Mouse (Mus musculus) B cell, adult 2 months (primary cell): ENCODE data around the gene Pdcl2.
A peak's percentile ranks its signal among the peaks of the same experiment; 100 is the strongest.

Experiments
- DNase-seq, 2 experiments: peaks; one replicate each; pipeline ENCODE4 v3.0.0; 2022

The Pdcl2 gene

DNA sequence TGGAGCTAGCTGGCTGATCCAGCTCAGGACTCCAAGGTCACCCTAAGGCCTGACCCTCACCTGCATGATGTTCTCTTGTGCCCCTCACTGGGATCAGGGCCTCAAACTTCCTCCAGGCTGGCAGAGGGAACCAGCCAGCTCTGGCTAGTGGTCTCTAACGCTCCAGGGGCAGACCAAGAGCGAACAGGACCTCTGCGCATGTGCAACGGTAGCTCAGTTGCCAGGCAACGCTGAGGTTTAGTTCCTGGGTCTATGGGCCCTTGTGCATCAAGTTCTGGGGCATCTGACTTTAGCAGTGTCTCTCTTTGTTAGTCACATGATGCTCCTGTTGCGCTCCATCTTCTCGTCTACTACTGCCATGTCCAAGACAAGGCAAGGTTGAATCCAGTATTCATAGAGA, at the start of gene Pdcl2:
Gene Pdcl2 (minus strand): TSS at position 204 of the 400 bp plus-strand sequence.
- no peak for DNase-seq

DNA sequence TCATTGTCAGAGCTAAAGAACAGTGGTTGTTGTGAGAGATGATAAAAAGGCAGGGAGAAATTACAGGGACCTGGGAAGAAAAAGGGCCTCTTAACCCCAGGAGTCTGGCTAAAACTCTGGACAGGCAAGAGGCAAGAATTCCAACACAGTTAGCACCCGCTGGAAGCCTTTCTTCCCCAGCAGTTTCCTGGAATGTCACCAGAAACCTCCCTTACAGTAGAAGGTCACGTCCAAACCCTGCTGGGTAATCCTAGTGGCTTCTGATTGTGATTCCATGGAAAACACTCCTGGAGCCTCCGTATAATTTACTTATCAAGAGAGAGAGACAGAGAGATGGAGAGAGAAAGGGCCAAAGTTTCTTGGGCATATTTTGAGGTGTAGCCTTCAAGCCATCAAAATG, 48.3 kb upstream of the Pdcl2 start:
- no peak for DNase-seq

DNA sequence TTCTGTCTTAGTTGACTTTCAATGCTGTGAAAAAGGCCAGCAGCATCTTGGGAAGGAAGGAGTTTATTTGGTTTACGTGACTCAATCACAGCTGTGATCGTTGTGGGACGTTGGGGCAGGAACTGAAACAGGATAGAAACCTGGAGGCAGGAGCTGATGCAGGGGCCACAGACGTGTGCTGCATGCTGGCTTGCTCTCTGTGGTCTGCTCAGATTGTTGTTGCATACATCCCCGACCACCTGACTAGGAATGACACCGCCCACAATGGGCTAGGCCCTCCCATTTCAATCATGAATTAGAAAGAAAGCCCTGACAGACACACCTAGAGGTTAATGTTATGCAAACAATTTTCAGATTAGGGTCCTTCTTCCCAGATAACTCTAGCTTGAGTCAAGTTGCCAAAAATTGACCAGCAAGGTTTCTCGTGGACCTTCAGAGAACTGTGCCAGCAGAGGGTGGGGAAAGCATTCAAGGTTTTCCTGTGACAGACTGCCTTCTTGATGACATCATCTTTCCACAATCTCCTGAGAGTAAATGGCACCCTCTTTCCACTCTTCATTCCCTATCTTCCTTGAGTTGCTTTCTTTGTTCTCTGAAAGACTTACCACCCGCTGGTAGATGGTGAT, 38.4 kb upstream of the Pdcl2 start:
- no peak for DNase-seq

DNA sequence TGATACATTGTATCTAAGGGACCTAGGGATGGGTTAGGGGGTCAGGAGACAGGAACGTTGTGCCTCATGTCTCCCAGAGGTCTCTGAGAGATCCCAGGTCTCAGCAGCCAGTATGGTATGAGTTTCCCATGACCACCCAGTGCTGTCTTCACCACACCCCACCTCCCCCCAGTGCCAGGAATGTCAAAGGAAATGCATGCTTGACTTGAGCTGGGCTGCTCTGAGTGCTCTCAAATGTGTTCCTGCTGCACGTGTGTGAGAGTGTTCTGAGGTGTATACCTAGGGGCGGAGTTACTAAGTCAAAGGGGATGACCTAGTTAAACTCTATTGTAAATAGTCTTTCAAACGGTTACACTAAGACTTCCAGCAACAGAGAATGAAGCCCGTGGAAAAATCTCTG, 34.5 kb upstream of the Pdcl2 start:
- DNase-seq: no peak

DNA sequence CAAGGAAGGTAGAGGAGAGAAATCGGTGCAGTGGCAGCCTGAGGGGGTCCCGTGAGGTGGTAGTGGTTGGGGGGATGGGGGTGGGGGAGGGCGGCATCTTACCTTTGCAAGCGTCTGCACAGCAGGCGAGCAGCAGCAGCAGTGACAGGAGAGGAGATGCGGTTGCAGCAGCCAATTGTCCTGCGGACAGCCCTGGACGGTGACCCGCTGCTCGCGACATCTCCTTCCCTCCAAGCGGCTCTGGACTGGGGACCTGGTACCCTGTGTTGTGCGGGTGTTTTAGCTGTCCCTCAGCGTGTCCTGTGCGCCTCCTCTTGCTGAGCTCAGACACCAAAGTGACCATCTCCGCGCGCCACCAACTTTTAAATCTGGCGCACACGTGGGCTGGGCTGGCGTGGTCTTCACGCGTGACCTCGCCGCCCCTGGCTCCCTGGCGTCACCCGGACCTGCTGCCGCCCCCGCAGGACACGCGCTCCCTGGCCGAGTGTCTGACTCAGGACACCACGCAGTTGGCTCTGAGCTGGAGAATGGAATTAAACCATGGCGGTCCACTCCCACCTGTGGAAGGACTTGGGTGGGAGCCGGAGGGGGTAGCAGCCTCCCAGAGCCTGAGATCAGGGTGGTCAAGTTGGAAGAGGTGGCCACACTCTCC, 32.6 kb upstream of the Pdcl2 start, which contains the start of gene Nmu:
Gene Nmu (minus strand): TSS at position 336 of the 652 bp plus-strand sequence.
- no peak for DNase-seq

DNA sequence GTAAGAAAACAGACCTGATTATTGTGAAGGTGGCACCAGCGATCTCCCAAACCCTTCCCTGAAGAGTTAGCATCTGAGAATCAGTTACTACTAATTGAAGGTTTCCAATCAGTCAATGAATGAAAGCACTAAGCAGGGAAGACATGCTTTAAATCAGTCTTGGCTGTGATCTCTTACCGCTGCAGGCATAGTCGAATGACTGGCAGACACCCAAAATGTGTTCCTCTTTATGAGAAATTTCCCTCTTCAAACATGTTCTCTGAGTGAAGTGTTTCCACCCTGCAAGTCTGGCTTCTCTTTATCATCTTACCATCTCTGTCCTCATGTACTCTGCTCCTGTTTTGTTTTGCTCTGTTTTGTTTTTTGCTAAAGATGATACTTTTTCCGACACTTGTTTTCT, 29.8 kb upstream of the Pdcl2 start:
- no peak for DNase-seq

DNA sequence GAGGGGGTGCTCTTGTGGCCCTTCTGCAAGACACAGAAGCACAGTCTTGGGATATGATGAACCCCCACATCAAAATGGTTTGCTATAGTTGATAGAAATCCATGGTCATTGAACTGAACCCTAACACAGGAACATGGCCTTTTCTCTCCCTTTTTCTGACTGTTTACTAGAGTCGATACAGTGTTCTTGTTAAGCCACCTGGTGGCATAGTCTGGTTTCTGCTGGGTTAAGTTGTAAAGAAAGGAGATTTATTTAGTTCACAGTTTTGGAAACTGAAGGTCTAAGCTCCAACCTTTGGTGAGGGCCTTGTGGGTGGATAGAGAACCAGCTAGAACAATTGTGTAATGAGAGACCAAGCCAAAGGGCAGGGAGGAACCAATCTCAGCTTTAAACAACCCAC, 29.1 kb upstream of the Pdcl2 start:
- no peak for DNase-seq

DNA sequence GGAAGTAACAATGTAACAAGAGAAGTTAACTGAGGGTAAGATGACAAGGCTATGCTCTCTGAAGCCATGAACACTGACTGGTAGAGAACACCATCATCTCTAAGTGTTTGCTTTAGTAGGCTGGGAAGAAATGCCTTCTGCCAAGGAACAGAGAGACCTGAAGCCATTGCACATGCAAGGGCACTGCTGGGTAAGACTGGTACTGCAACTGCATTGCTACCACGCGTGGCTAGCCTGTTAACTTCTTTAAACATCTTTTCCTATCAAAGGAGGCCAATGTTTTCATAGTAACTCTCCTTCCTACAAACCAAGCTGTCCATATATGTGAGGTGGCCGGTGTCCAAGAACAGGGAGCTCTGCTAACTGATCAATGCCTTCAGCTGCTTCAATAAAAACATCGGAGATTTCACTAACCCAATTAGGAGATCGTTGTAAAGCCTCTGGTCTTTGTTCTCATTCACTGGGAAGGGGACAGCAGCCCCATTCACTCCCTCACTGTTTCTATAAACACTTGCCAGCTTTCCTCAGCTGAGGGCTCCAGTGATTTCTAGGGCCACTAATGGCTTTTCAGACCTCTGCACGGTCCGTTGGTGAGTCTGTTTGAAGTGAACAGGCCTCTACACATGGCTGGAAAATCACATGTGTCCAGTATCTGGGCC, 21.1 kb upstream of the Pdcl2 start:
- DNase-seq: no peak

DNA sequence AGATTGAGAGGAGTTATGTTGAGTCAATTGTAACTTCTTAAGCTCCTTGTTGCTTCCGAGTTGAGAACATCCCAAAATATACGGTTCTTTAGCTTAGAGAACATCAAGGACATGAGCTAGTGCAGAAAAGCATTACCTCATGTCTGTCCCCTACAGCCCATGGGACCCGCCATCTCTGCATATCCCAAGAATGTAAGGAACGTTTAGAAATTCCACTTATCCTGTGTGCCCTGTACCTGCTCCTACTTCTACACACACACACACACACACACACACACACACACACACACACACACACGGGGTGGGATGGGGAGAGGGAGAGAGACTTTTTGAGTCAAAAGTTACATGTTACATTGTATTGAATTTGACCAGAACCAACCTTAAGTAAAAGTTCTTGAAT, 20.6 kb upstream of the Pdcl2 start:
- no peak for DNase-seq

DNA sequence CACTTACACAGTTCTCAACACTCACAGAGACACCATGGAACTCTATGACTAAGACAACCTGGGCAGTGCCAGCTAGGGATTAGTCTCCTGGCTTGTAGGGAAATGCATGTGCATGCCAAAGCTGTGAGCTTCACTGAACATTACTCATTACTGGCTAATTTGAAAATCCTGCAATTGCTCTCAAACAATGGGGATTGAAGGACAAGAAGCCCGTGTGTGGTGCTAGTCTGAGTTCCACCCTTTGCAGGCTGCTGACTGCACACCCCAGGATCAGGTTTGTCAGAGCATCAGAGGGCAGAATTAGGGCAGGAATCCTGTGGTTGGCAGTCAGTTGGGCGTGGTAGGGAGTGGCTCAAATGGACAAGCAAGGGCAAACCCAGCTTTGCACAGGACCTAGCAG, 15.2 kb upstream of the Pdcl2 start:
- no peak for DNase-seq

DNA sequence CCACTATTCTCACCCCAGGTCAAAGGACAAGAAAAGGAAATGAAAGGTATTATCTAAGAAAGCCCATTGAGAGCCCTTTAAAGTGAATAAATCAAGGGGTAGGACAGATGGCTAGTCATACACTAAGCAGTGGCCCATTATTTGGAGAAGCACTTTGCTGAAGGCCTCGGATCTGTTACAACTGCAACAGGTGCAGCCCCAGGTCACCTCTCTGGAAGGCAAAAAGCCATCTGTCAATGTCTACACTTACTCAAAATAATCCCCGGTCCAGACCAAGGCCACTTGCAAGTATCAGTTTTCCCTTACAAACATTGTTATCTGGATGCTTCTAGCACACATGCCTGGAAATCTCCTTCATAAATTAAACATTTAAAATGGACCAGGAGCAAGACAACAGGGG, 10.0 kb upstream of the Pdcl2 start:
- no peak for DNase-seq

DNA sequence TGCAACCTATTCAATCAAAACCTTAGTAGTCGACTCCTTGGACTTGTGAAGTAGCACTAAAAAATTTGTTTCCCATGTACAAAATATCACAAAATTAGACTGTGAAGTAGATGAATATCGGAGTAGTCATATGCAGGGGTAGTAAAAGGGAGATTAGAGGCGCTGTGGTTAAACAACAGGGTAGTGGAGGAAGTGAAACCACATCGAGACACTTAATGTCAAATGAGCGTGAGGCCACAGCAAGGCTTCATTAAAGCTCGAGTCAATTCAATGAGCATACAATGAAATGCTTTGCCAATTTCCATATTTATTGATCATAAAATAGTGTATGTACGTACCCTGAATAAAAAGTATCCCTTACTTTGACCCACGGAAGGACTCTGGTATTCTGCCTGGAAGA, 6.1 kb upstream of the Pdcl2 start:
- peak; percentile 19 to 21 for DNase-seq

DNA sequence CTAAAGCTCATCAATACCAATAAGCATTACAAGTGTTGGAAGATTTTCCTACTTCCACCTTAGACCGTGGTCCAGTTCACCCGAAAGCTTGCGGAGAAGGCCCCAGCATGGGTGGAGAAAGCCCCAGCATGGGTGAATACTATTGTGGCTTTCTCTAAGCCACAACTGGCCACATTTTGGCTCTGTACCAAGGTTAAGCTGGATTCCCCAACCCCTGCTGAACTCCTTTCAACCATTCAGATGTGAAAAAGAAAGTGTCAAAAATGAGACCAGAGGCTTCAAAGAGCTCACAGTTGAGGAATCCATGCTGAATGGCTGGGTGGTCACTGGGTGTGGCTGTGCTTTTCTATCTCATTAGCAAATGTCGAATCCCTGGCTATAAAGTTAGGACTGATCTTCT, 2.9 kb upstream of the Pdcl2 start:
- no peak for DNase-seq

DNA sequence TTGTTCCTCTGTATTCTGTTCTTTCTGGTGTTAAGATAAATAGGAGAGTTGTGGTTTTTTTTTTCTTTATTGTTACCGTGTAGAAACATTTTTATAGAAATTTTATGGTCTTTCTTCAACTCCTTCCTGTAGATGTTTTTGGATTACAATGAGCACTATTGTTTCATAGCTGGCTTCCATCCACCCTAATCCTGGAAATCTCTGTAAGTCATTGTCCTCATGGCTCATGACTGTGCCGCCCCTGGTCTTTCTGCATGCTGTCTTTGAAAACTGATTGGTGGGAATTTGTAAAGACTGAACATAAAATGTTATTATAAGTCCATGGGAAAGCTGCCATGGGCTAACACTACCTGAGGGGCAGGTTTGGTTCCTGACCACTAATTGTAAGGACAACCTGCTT, 3.7 kb downstream of the Pdcl2 start:
- DNase-seq: no peak

DNA sequence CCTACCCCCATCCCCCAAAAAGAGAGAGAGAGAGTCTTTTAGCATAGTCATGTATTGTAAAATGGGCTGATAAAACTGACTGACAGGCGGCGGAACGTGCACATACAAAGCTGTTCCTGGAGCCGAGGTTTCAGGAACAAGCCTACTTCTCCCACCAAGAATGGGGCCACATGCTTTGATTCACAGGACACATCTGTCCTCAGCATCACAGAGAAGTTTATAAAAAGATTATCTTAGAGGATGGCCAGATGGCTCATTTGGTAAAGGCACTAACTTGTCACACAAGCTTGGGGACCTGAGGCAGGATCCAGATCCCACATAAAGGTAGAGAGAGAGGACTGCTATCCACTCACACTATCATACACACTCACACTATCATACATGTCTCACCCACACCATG, 5.8 kb downstream of the Pdcl2 start:
- no peak for DNase-seq

DNA sequence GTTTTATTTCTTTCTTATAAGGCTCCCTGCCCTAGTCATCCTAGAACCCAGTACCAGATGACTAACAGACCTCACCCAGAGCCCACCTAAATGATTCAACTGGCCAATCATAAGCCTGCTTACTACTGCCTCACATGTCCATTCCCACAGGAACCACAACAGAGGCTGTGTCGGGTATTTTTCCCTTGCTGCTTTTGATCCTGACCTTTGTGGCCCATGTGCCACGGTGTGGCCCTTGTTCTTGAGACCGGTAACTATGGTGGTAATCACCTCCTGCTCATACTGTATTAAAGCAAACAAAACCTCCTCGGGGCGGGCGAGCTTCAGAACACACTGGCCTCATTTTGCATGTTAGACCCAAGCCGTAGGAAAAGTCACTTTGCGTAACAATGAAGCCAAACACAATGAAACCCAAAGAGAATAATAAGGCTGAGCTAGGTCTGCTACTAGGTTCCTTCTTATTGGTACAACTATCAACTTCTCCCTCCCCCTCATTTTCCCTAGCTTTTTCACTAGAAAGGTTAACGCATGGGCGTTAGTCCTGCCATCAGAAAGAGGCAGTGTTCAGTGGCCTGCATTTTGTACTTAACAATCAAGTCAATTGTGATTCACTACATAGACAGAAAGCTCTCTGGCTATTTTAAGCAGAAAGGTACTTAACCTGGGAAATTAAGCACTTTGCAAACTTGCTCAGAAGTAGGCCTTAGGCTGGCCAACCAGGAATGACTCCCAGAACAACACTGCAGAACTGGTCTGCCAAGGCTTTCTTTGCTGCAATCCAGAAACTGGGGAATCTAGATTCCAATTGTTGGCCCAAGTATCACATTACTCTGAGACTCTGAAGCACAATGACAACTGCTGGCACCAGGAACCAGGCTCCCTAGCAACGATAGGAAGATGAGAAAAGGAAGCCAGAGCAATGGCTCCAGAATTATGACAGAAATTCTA, 9.4 kb downstream of the Pdcl2 start:
- DNase-seq: no peak

DNA sequence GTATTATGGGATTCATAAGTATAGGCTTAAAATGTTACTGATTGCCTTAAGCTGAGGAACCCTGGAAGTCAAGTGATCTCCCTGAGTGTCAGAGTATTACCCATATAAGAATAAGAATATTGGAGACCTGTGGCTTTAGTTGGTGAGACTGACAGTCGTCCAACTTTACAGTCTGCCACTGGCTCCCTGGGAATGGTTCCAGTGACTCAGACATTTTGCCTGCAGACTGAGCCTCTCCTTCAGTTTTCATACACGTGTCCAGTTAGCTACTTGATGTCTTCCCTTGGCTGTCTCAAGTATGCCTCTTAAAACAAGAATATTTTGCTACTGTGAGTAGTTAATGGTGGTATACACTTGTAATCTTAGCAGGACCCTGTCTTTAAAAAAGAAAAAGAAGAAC, 22.8 kb downstream of the Pdcl2 start:
- no peak for DNase-seq

DNA sequence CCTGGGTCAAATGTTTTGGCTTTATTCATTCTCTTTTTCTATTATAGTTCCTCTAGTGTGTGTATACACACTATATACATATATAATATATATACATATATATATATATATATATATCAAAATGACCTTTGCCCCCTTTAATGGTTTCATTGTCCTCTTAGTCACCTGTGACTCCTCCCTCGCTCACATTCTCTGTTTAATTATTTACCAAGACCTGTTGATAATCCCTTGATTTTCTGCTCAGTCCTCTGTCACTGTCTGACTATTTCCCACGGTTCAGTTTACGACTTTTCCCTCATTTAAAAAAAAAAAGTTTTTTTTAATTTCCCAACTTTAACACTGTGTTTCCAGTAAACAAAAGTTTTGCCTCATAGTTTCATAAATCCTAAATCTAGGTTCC, 24.7 kb downstream of the Pdcl2 start:
- no peak for DNase-seq

DNA sequence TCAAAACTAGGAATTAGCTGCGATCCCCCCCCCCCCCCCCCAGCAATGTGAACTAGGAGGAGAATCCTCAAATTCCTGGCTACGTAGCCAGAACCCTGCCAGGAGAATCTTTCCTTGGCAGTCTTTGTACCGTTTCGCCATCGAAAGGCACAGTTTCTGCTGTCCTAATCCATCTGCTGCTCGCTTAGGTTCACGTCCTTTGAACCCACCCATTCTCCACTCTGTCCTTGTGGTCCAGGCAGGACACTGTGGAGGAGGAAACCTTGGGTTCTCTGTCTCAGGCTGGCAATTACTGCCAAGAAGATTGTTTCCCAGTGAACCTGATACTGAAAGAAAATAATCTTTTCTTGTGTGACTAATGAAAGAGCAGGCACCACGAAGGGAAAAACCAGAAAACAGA, 25.3 kb downstream of the Pdcl2 start:
- no peak for DNase-seq

DNA sequence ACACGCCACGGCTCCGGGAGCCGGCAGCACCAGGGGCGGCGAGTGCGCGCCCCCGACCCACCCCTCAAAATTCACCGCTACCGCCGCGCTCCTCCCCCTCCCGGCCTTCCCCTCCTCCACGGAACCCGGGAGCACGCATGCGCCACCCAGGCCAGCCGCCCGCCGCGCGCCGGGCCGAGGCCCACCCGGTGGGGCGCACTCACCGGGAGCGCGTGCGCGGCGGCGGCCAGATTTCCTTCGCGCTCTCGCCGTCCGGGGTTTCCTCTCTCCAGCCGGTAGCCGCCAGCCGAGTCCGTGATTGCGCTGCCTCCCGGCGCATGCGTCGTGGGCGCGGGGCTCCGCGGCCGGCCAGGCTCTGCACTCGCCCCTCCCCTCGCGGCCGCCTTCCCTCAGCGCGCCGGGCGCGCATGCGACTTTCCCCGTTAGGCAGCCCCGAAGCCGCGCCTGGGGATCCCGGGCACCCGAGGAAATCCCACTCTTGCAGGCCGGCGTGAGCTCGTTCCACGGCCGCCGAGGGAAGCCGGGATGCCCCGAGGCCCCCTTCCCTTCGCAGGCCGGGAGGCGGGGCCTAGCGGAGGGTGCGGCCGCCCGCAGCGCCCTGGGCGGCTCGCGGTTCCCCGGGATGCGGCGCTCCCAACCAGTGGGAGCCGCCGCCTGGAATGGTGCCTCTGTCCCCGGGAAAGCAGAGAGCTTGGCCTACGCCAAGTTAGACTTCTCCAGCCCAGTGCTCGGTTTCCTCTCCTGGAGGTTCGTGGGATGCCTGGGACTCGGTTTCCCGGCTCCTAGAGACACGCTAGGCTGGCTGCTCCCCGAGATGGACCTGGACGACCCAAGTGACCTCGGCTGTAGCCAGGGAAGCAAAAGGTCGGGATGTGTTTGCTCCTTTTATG, 26.3 kb downstream of the Pdcl2 start, which contains the start of gene Clock:
Gene Clock (minus strand): TSS at position 341 of the 890 bp plus-strand sequence.
- peak; percentile 82 to 87 for DNase-seq

DNA sequence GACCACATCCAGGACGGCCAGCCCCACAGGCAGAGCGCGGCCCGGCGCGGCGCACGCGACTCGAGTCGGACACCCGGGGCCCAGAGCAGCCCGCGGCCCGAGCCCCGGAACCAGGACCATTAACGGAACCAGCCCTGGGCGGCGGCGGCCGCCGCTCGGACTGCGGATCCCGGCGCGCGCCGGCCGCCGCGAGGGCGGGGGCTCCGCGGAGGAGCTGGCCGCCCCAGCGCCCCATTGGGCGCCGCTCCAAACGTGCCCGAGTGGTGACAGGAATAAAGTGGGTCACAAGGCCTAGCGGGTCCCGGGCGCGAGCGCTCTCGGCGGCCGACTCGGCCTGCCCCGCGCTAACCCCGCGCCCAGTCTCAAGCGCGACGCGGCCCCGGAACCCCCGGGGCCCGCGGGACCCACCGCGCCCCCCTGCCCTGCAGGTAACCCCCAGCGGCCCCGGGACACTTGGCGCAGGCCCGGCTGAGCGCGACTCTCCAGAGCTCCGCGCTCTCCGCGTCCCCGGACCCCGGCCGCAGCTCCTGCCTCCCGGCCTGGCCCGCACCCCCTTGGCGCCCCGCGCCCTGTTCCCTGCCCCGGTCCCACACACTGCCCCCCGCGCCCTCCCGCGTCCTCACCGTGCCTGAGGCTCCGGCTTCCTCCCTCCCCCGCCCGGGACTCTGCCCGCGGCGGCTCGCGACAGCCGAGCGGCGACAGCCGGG, 27.1 kb downstream of the Pdcl2 start:
- DNase-seq: peak; percentile 69 to 71

DNA sequence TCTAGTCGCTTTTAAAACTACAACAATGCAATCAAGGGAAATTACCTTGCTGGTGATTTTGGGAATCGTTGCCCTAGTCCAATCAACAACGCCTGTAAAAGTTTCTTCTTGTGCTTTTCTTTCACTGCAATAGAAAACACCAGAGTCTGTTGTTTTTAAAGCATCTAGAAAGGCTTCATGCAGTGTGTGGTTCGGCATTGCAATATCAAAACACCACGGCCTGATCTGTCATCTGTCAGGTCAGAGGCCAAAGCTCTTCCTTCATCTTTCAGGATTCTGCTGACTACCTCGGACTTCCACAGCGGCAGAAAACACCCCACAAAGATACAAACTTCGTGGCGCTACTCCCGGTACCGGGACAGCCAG, 27.6 kb downstream of the Pdcl2 start:
- DNase-seq: no peak
